Mouse (Mus musculus): Measurements from ENCODE around the gene Lrrc74a. TPM values are rescaled to one million over a fixed set of nuclear protein-coding genes. Genes with fewer than 3 reads are reported as not detected.
A peak's percentile ranks its signal among the peaks of the same experiment; 100 is the strongest.

Gene Lrrc74a
- polyA plus RNA-seq, 1 experiment = not detected

- Histone ChIP-seq H3K4me3 (ENCODE audit: insufficient read depth, low read depth, low read length) (no peak overlapping the region), H3K4me1 (ENCODE audit: control insufficient read depth, insufficient read depth, insufficient read length, low read length) (no peaks in the 10 kb centered on the region), H3K27ac (replicated peaks; ENCODE audit: low read depth, low read length) (no peak overlapping the region)
These were observed 33.2 kb upstream of the Lrrc74a start for GRCm38 (mm10) chr12:86700927-86701310.

GRCm38 (mm10) chr12:86701491-86701890, 32.7 kb upstream of the Lrrc74a start:
- H3K27ac ChIP-seq (replicated peaks; ENCODE audit: low read depth, low read length) = no peak overlapping the region
- H3K4me3 ChIP-seq (ENCODE audit: insufficient read depth, low read depth, low read length) = no peak overlapping the region
- H3K4me1 ChIP-seq (ENCODE audit: control insufficient read depth, insufficient read depth, insufficient read length, low read length) = no peaks in the 10 kb centered on the region

DNA sequence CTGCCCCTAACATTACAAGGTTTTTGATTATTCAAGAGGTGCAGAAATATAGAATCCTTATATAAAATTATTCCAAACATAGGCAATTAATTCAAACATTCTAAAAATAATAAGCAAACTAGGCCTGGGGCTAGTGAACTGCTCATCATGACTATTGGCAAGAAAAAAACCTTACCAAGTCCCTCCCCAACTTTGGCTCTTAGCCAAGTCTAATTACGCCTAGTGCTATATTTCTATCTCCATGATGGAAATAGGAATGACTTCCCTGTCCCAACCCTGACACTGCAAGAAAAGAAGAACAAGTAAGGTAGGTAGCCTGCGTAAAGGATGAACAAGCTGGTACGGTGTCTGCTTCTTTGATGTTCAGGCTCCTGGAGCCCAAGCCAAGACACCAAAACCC, 31.5 kb upstream of the Lrrc74a start:
- no peak overlapping the region for H3K4me3 ChIP-seq (ENCODE audit: insufficient read depth, low read depth, low read length)
- no peak overlapping the region for H3K27ac ChIP-seq (replicated peaks; ENCODE audit: low read depth, low read length)
- H3K4me1 ChIP-seq (ENCODE audit: control insufficient read depth, insufficient read depth, insufficient read length, low read length) = no peaks in the 10 kb centered on the region

DNA sequence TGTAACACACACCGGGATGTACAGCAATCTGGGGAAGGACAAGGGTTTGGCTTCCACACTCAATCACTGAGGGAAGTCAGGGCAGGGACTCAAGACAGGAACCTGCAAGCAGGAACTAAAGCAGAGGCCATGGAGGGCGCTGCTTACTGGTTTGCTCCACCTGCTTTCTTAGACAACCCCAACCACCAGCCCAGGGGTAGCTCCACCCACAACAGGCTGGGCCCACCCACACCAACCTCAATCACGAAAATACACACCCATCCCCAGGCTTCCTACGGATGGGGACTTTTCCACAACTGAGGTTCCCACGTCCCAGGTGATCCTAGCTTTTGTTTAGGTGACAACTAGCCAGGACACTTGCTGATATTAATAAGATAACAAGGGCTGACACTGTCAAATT, 28.3 kb upstream of the Lrrc74a start:
- Histone ChIP-seq H3K4me1 (ENCODE audit: control insufficient read depth, insufficient read depth, insufficient read length, low read length) (no peaks in the 10 kb centered on the region), H3K4me3 (ENCODE audit: insufficient read depth, low read depth, low read length) (no peak overlapping the region), H3K27ac (replicated peaks; ENCODE audit: low read depth, low read length) (no peak overlapping the region)

DNA sequence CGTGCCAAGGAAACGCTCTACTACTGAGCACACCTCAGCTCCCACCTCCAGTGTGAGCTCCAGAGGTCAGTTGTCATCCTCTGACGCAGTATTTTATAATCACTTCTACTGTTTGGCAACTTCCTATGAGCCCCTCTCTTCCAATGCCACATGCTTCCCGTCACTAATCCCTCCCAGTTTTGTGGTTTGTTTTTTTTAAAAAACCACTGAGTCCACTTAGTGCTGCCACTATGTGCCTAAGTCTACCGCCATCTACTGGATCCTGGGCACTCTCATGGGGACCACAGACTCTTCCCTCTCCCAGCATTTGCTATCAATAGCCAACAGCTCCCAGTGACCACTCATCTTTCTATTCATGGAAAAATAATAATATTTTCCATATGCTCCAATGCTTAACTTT, 20.1 kb upstream of the Lrrc74a start:
- Histone ChIP-seq H3K4me3 (ENCODE audit: insufficient read depth, low read depth, low read length) (no peak overlapping the region), H3K27ac (replicated peaks; ENCODE audit: low read depth, low read length) (no peak overlapping the region), H3K4me1 (ENCODE audit: control insufficient read depth, insufficient read depth, insufficient read length, low read length) (no peaks in the 10 kb centered on the region)

DNA sequence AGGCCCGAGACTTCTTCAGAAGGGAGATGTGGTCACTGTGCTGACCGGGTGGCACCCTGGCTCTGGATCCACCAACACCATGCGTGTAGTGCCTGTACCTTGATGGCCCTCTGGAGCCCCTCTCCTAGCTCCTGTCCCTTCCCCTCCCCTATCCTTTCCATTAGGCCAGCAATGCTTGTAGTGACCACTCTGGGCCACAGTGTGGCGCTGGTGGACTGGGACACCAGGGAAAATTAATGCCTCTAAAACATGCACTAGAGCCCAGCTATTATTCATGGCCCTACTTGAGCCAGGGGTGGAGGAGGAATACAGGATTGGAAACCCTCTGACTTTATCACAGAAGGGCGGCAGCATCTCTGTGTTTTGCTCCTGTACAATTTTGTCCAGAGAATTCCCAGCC, 18.8 kb upstream of the Lrrc74a start:
- H3K4me3 ChIP-seq (ENCODE audit: insufficient read depth, low read depth, low read length) = no peak overlapping the region
- H3K27ac ChIP-seq (replicated peaks; ENCODE audit: low read depth, low read length) = no peak overlapping the region
- H3K4me1 ChIP-seq (ENCODE audit: control insufficient read depth, insufficient read depth, insufficient read length, low read length) = no peaks in the 10 kb centered on the region

- no peak overlapping the region for H3K27ac ChIP-seq (replicated peaks; ENCODE audit: low read depth, low read length)
- H3K4me3 ChIP-seq (ENCODE audit: insufficient read depth, low read depth, low read length) = no peak overlapping the region
- no peaks in the 10 kb centered on the region for H3K4me1 ChIP-seq (ENCODE audit: control insufficient read depth, insufficient read depth, insufficient read length, low read length)
These were observed 17.2 kb upstream of the Lrrc74a start for GRCm38 (mm10) chr12:86716962-86717361.

DNA sequence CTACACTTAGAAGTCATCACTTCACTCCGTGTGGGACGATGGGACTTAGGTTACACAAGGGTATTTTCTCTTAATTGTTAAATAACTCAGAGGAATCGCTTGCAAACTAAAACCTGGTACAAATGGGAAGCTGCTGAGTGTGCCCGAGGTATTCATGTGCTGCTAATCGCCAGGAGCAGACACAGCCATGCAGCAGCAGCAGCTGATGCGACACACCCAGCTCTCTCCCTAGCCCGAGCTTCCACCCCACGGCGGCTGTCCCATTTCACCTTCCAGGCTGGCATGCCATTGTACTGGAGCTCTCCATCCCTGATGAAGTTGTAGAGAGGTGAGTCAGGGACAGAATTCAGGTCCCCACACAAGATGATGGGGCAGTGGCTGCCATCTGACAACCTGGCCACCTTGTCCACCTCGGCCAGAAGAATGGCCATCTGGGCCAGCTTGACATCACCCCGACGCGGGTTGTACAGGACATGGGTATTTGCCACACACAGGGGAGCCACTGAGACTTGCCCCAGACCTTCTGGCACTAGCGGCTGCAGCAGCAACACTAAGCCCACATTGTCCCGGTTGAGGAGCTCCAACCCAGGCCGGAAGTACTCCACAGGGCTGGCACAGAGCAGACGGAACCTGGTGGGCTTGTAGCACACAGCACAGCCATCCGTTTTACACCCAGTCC, 14.1 kb upstream of the Lrrc74a start:
- H3K4me3 ChIP-seq (ENCODE audit: insufficient read depth, low read depth, low read length) = no peak overlapping the region
- H3K27ac ChIP-seq (replicated peaks; ENCODE audit: low read depth, low read length) = no peak overlapping the region
- no peaks in the 10 kb centered on the region for H3K4me1 ChIP-seq (ENCODE audit: control insufficient read depth, insufficient read depth, insufficient read length, low read length)

DNA sequence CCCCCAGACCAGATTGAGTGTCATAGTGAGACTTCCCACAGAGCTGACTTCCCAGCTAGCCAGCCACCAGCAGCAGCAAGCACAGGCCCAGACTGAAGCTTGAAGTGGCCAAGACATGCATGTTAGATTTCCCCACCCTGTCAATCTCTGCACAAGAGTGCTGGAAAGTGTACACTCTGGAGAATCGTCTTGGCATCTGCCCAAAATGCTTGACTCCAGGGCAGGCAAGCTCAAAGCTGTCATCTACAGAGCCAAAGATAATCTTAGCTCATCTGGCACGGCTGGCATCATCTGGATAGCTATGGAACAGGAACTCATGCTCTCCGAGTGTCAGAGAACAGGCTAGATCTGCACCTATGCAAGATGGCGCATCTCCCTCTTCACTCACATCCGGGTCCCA, 12.7 kb upstream of the Lrrc74a start:
- H3K27ac ChIP-seq (replicated peaks; ENCODE audit: low read depth, low read length) = no peak overlapping the region
- H3K4me3 ChIP-seq (ENCODE audit: insufficient read depth, low read depth, low read length) = no peak overlapping the region
- no peaks in the 10 kb centered on the region for H3K4me1 ChIP-seq (ENCODE audit: control insufficient read depth, insufficient read depth, insufficient read length, low read length)

- H3K27ac ChIP-seq (replicated peaks; ENCODE audit: low read depth, low read length) = no peak overlapping the region
- no peak overlapping the region for H3K4me3 ChIP-seq (ENCODE audit: insufficient read depth, low read depth, low read length)
- no peaks in the 10 kb centered on the region for H3K4me1 ChIP-seq (ENCODE audit: control insufficient read depth, insufficient read depth, insufficient read length, low read length)
These were observed 9.9 kb upstream of the Lrrc74a start for GRCm38 (mm10) chr12:86724300-86724699.

GRCm38 (mm10) chr12:86725706-86726105, 8.5 kb upstream of the Lrrc74a start:
- Histone ChIP-seq H3K27ac (replicated peaks; ENCODE audit: low read depth, low read length) (no peak overlapping the region), H3K4me3 (ENCODE audit: insufficient read depth, low read depth, low read length) (peak overlapping the region; percentile 90), H3K4me1 (ENCODE audit: control insufficient read depth, insufficient read depth, insufficient read length, low read length) (no peaks in the 10 kb centered on the region)

GRCm38 (mm10) chr12:86726120-86726640, 8.0 kb upstream of the Lrrc74a start, which contains the start of gene Angel1:
Angel1 (minus strand) TSS chr12:86726460.
- Histone ChIP-seq H3K4me1 (ENCODE audit: control insufficient read depth, insufficient read depth, insufficient read length, low read length) (no peaks in the 10 kb centered on the region), H3K27ac (replicated peaks; ENCODE audit: low read depth, low read length) (no peak within 1 kb of the TSS), H3K4me3 (ENCODE audit: insufficient read depth, low read depth, low read length) (peak within 1 kb of the TSS; percentile 90)

DNA sequence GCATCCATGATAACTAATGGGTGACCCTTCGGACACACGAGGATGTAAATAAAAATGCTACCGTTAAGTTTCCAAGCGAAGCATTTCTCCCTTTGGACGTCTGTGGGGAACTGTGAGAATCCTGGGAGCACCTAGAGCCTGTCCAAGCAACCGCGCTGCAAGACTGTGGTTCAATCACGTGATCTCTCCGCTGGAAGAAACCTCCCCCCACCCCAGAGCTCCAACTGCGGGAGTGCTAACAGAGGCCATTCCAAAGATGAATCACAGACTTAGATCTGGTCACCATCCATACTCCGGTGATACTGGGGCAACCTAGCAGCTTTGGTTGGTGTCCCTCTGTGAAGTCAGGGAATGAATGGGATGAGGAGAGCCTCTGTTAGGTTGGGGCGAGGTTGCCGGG, 26.9 kb downstream of the Lrrc74a start:
- Histone ChIP-seq H3K27ac (replicated peaks; ENCODE audit: low read depth, low read length) (no peak overlapping the region), H3K4me3 (ENCODE audit: insufficient read depth, low read depth, low read length) (no peak overlapping the region), H3K4me1 (ENCODE audit: control insufficient read depth, insufficient read depth, insufficient read length, low read length) (no peaks in the 10 kb centered on the region)

DNA sequence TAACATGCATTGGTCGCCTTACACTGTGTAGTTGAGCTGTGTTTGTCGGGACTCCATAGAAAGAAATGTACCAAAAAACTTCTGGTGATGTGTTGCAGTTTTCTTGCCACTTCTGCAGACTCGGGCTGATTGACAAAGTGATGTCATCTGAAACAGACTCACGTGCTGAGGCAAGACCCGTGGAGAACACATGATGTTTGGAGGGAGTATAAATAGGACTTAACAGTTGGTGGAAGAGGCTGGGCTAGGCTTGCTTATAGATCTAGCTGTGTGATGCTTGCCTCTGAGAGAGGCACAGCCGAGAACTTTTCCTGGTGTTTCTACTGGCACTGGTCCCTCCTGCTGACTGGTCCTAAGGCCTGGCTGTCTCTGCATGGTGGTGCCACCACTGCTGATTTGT, 29.9 kb downstream of the Lrrc74a start:
- Histone ChIP-seq H3K4me3 (ENCODE audit: insufficient read depth, low read depth, low read length) (no peak overlapping the region), H3K27ac (replicated peaks; ENCODE audit: low read depth, low read length) (no peak overlapping the region), H3K4me1 (ENCODE audit: control insufficient read depth, insufficient read depth, insufficient read length, low read length) (no peaks in the 10 kb centered on the region)

GRCm38 (mm10) chr12:86766467-86766866, 32.3 kb downstream of the Lrrc74a start:
- Histone ChIP-seq H3K27ac (replicated peaks; ENCODE audit: low read depth, low read length) (no peak overlapping the region), H3K4me1 (ENCODE audit: control insufficient read depth, insufficient read depth, insufficient read length, low read length) (peaks cover 8% of the 10 kb centered on the region), H3K4me3 (ENCODE audit: insufficient read depth, low read depth, low read length) (no peak overlapping the region)

- Histone ChIP-seq H3K4me3 (ENCODE audit: insufficient read depth, low read depth, low read length) (no peak overlapping the region), H3K4me1 (ENCODE audit: control insufficient read depth, insufficient read depth, insufficient read length, low read length) (peaks cover 11% of the 10 kb centered on the region), H3K27ac (replicated peaks; ENCODE audit: low read depth, low read length) (no peak overlapping the region)
These were observed 33.9 kb downstream of the Lrrc74a start for GRCm38 (mm10) chr12:86767868-86768631.
